Mouse (Mus musculus): ENCODE measurements around the gene Uvrag.

Uvrag gene

GRCm38 (mm10) chr7:99097781-99098180 lies 43.2 kb downstream of the Uvrag start:
- no peak for DNase-seq (ENCODE audit: low read depth)

GRCm38 (mm10) chr7:99097128-99097527 lies 43.8 kb downstream of the Uvrag start:
- DNase-seq (ENCODE audit: low read depth): no peak

GRCm38 (mm10) chr7:99095191-99095590 lies 45.8 kb downstream of the Uvrag start:
- DNase-seq (ENCODE audit: low read depth): no peak

GRCm38 (mm10) chr7:99094336-99094735 lies 46.6 kb downstream of the Uvrag start:
- DNase-seq (ENCODE audit: low read depth): no peak

- no peak for DNase-seq (ENCODE audit: low read depth)
Observed at GRCm38 (mm10) chr7:99091915-99092645, 48.9 kb downstream of the Uvrag start.

- no peak for DNase-seq (ENCODE audit: low read depth)
Observed at GRCm38 (mm10) chr7:99089716-99090115, 51.2 kb downstream of the Uvrag start.

GRCm38 (mm10) chr7:99088576-99089346 lies 52.2 kb downstream of the Uvrag start:
- no peak for DNase-seq (ENCODE audit: low read depth)

GRCm38 (mm10) chr7:99087581-99087980 lies 53.4 kb downstream of the Uvrag start:
- DNase-seq (ENCODE audit: low read depth): no peak

GRCm38 (mm10) chr7:99086646-99087443 lies 54.1 kb downstream of the Uvrag start:
- no peak for DNase-seq (ENCODE audit: low read depth)

GRCm38 (mm10) chr7:99085249-99085648 lies 55.7 kb downstream of the Uvrag start:
- peak; percentile 89 for DNase-seq (ENCODE audit: low read depth)

GRCm38 (mm10) chr7:99079522-99079921 lies 61.4 kb downstream of the Uvrag start:
- peak; percentile 82 for DNase-seq (ENCODE audit: low read depth)

GRCm38 (mm10) chr7:99078805-99079204 lies 62.1 kb downstream of the Uvrag start:
- no peak for DNase-seq (ENCODE audit: low read depth)

- peak; percentile 43 for DNase-seq (ENCODE audit: low read depth)
Observed at GRCm38 (mm10) chr7:99077234-99077633, 63.7 kb downstream of the Uvrag start.

GRCm38 (mm10) chr7:99075101-99075500 lies 65.8 kb downstream of the Uvrag start:
- no peak for DNase-seq (ENCODE audit: low read depth)

- DNase-seq (ENCODE audit: low read depth): peak; percentile 74
Observed at GRCm38 (mm10) chr7:99073734-99074372, 67.1 kb downstream of the Uvrag start.

GRCm38 (mm10) chr7:99067710-99068109 lies 73.2 kb downstream of the Uvrag start:
- DNase-seq (ENCODE audit: low read depth): no peak

GRCm38 (mm10) chr7:99065920-99066319 lies 75.0 kb downstream of the Uvrag start:
- DNase-seq (ENCODE audit: low read depth): no peak

GRCm38 (mm10) chr7:99065391-99065831 lies 75.5 kb downstream of the Uvrag start:
- no peak for DNase-seq (ENCODE audit: low read depth)

- no peak for DNase-seq (ENCODE audit: low read depth)
Observed at GRCm38 (mm10) chr7:99064795-99065194, 76.1 kb downstream of the Uvrag start.

- peak; percentile 38 for DNase-seq (ENCODE audit: low read depth)
Observed at GRCm38 (mm10) chr7:99062263-99062662, 78.7 kb downstream of the Uvrag start.

GRCm38 (mm10) chr7:99061056-99061680 lies 79.8 kb downstream of the Uvrag start:
- no peak for DNase-seq (ENCODE audit: low read depth)

Data from NIH3T3 (cell line).